Mouse (Mus musculus) heart, adult 2 months (tissue): Measurements from ENCODE around the gene Uck2.

ENCODE experiments used
- CTCF ChIP-seq: fragments of 200-600 bp; IDR thresholded peaks from 2 replicates; pipeline ENCODE4 v1.8.1; 2022; ENCODE audit warnings: antibody characterized with exemption, mild to moderate bottlenecking, moderate library complexity
- EP300 ChIP-seq: fragments of 200-500 bp; IDR thresholded peaks from 2 replicates; pipeline ENCODE4 v1.6.1; 2011; ENCODE audit warnings: low read depth, low read length, control low read depth; ENCODE audit not compliant: insufficient read depth
- POLR2A ChIP-seq: fragments of 200-500 bp; IDR thresholded peaks from 2 replicates; pipeline ENCODE4 v1.6.1; 2011; ENCODE audit warnings: mild to moderate bottlenecking, low read depth, low read length, control low read depth; ENCODE audit not compliant: insufficient read depth

GRCm38 (mm10) chr1:167270342-167271111 lies 14.6 kb downstream of the Uck2 start:
- TF ChIP-seq EP300 (no peak), POLR2A (no peak), CTCF (no peak)
